ENCODE assay signal across 20 mouse cellular contexts in the genomic region with DNA sequence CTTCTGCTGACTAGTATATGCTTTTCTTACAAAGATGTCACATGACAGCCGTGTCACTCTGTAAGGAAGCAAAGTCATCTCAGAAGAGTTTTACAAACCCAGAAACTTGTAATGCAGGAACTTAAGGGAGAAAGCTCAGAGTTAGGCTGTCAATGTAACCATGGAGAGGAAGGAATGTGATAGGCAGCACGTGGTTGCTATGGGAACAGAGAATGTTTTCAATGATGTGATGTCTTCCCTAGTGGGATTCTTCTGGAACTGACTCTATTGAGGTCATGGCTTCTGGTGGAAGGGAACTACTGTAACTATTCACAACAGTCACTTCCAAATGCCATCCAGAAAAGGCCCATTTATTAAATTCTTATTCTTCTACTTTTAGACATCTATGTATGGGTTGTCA.
DNase-seq lines count a peak whose midpoint lies in the region; ATAC-seq lines count a peak whose summit lies in the region.
"Had no signal": no experiment of that assay in that cellular context is flagged by ENCODE, and none has a peak within 500 bp of the region (broad histone marks: within the 10 kb centered on the region; RNA-seq: fewer than 3 reads in every experiment).

No protein-coding gene starts in this region.

- H3K9ac ChIP-seq in hindbrain, embryonic 11.5 days (ENCODE audit: low read depth, low read length) = no peak overlapping the region
- H3K9ac ChIP-seq in hindbrain, embryonic 12.5 days = no peak overlapping the region
- no peak overlapping the region for H3K9ac ChIP-seq in embryonic facial prominence, embryonic 14.5 days (ENCODE audit: low read depth, low read length)
- H3K9ac ChIP-seq: heart, embryonic 15.5 days; liver, postnatal 0 days; neural tube, embryonic 15.5 days had no signal

- no peaks in the 10 kb centered on the region for H3K27me3 ChIP-seq in hindbrain, embryonic 11.5 days (ENCODE audit: control insufficient read depth, insufficient read depth, low read length)
- H3K27me3 ChIP-seq in hindbrain, embryonic 12.5 days = no peaks in the 10 kb centered on the region
- no peaks in the 10 kb centered on the region for H3K27me3 ChIP-seq in embryonic facial prominence, embryonic 14.5 days (replicated peaks; ENCODE audit: control insufficient read depth, insufficient read depth, low read length)
- H3K27me3 ChIP-seq: heart, embryonic 15.5 days; neural tube, embryonic 15.5 days had no signal

- WGBS in hindbrain, embryonic 11.5 days = 58% methylated on average over 2 of the region's 2 CpGs
- WGBS in hindbrain, embryonic 12.5 days = 66% methylated on average over 2 of the region's 2 CpGs
- WGBS in embryonic facial prominence, embryonic 14.5 days = 60% methylated on average over 2 of the region's 2 CpGs

- H3K4me2 ChIP-seq in hindbrain, embryonic 11.5 days (replicated peaks; ENCODE audit: low read depth, low read length) = no peak overlapping the region
- H3K4me2 ChIP-seq in hindbrain, embryonic 12.5 days (replicated peaks) = no peak overlapping the region
- no peak overlapping the region for H3K4me2 ChIP-seq in embryonic facial prominence, embryonic 14.5 days (ENCODE audit: low read depth, low read length)
- H3K4me2 ChIP-seq: heart, embryonic 15.5 days; neural tube, embryonic 15.5 days had no signal

- no peaks in the 10 kb centered on the region for H3K4me1 ChIP-seq in hindbrain, embryonic 11.5 days (replicated peaks; ENCODE audit: control insufficient read depth, insufficient read depth, low read length)
- H3K4me1 ChIP-seq in hindbrain, embryonic 12.5 days = no peaks in the 10 kb centered on the region
- no peaks in the 10 kb centered on the region for H3K4me1 ChIP-seq in embryonic facial prominence, embryonic 14.5 days (ENCODE audit: control insufficient read depth, insufficient read depth, low read length)
- H3K4me1 ChIP-seq: forebrain, embryonic 10.5 days; heart, embryonic 15.5 days; hindbrain, embryonic 10.5 days; neural tube, embryonic 15.5 days had no signal

- no peaks in the 10 kb centered on the region for H3K36me3 ChIP-seq in hindbrain, embryonic 11.5 days (ENCODE audit: control insufficient read depth, insufficient read depth, low read length)
- no peaks in the 10 kb centered on the region for H3K36me3 ChIP-seq in hindbrain, embryonic 12.5 days
- H3K36me3 ChIP-seq in embryonic facial prominence, embryonic 14.5 days (ENCODE audit: control insufficient read depth, insufficient read depth, low read length) = no peaks in the 10 kb centered on the region
- H3K36me3 ChIP-seq: forebrain, embryonic 10.5 days; heart, embryonic 15.5 days; hindbrain, embryonic 10.5 days; neural tube, embryonic 15.5 days had no signal

- no peak for ATAC-seq in hindbrain, embryonic 11.5 days (ENCODE audit: low FRiP score)
- ATAC-seq in hindbrain, embryonic 12.5 days (ENCODE audit: low FRiP score) = no peak
- ATAC-seq in embryonic facial prominence, embryonic 14.5 days (ENCODE audit: low read depth) = no peak; the same call in 1 of the 2 replicates
- ATAC-seq: liver, postnatal 0 days had no signal

- H3K4me3 ChIP-seq in hindbrain, embryonic 11.5 days (ENCODE audit: low read depth, low read length) = no peak overlapping the region
- no peak overlapping the region for H3K4me3 ChIP-seq in hindbrain, embryonic 12.5 days
- H3K4me3 ChIP-seq in embryonic facial prominence, embryonic 14.5 days (ENCODE audit: low read depth, low read length) = no peak overlapping the region
- H3K4me3 ChIP-seq: forebrain, embryonic 10.5 days; heart, embryonic 15.5 days; hindbrain, embryonic 10.5 days; neural tube, embryonic 15.5 days had no signal

- peak; percentile 6 for DNase-seq in hindbrain, embryonic 11.5 days (ENCODE audit: low spot score)
- peak; percentile 17 for DNase-seq in ES-CJ7 (ENCODE audit: low read depth, low spot score)
- peak; percentile 30 for DNase-seq in NIH3T3 (ENCODE audit: low read depth)
- peak; percentile 6 for DNase-seq in embryonic facial prominence, embryonic 14.5 days (ENCODE audit: low spot score)
- no peak for DNase-seq in frontal cortex, adult 2 months (ENCODE audit: extremely low spot score in 1 of 2, low spot score in 1 of 2)
- no peak for DNase-seq in thymus, postnatal 10 days (ENCODE audit: low spot score in 2 of 2)
- DNase-seq: adrenal gland, postnatal 36 days; cerebellum, adult 8-10 months; gastrocnemius, postnatal 14 days; heart, adult 18-20 months; kidney, adult 9 months; kidney, postnatal 25 days; liver, postnatal 0 days; lung, postnatal 10 days; thymus, adult 2 months had no signal

- no peak overlapping the region for H3K27ac ChIP-seq in hindbrain, embryonic 11.5 days (ENCODE audit: low read depth, low read length)
- no peak overlapping the region for H3K27ac ChIP-seq in hindbrain, embryonic 12.5 days
- H3K27ac ChIP-seq in embryonic facial prominence, embryonic 14.5 days (replicated peaks; ENCODE audit: low read depth, low read length) = no peak overlapping the region
- H3K27ac ChIP-seq: forebrain, embryonic 10.5 days; heart, embryonic 15.5 days; hindbrain, embryonic 10.5 days; neural tube, embryonic 15.5 days had no signal

- no peaks in the 10 kb centered on the region for H3K9me3 ChIP-seq in hindbrain, embryonic 11.5 days (ENCODE audit: control insufficient read depth, low read length)
- H3K9me3 ChIP-seq in hindbrain, embryonic 12.5 days (replicated peaks) = no peaks in the 10 kb centered on the region
- no peaks in the 10 kb centered on the region for H3K9me3 ChIP-seq in embryonic facial prominence, embryonic 14.5 days (ENCODE audit: control insufficient read depth, low read length)
- H3K9me3 ChIP-seq: forebrain, embryonic 10.5 days; heart, embryonic 15.5 days; hindbrain, embryonic 10.5 days; neural tube, embryonic 15.5 days had no signal

Comparison
In these comparisons a context has a peak if more than half of its experiments do, and no peak if none do; other contexts are left out.
1. DNase-seq: peak in hindbrain, embryonic 11.5 days (single experiment), ES-CJ7 (single experiment), NIH3T3 (single experiment) and embryonic facial prominence, embryonic 14.5 days (single experiment); none in frontal cortex, adult 2 months (0 of 2) and thymus, postnatal 10 days (0 of 2).